Comparison of ENCODE assay signal across 16 mouse cellular contexts in genomic region chr13:69357435-69357834, GRCm38 (mm10).
DNase-seq lines count a peak whose midpoint lies in the region; ATAC-seq lines count a peak whose summit lies in the region.
"Had no signal": no experiment of that assay in that cellular context is flagged by ENCODE, and none has a peak within 500 bp of the region (broad histone marks: within the 10 kb centered on the region; RNA-seq: fewer than 3 reads in every experiment).

No protein-coding gene starts in this region.

- H3K4me3 ChIP-seq in hindbrain, embryonic 13.5 days, result no peak overlapping the region
- H3K4me3 ChIP-seq: heart, embryonic 15.5 days; hindbrain, embryonic 10.5 days; liver, embryonic 13.5 days had no signal

- H3K27me3 ChIP-seq in hindbrain, embryonic 13.5 days, result no peaks in the 10 kb centered on the region
- H3K27me3 ChIP-seq: heart, embryonic 15.5 days; liver, embryonic 13.5 days had no signal

- H3K9ac ChIP-seq in hindbrain, embryonic 13.5 days, result no peak overlapping the region
- H3K9ac ChIP-seq: heart, embryonic 15.5 days; liver, embryonic 13.5 days had no signal

- no peak overlapping the region for H3K27ac ChIP-seq in hindbrain, embryonic 13.5 days
- H3K27ac ChIP-seq: heart, embryonic 15.5 days; hindbrain, embryonic 10.5 days; liver, embryonic 13.5 days had no signal

- no peak overlapping the region for H3K4me2 ChIP-seq in hindbrain, embryonic 13.5 days
- H3K4me2 ChIP-seq: heart, embryonic 15.5 days; liver, embryonic 13.5 days had no signal

- H3K36me3 ChIP-seq in hindbrain, embryonic 13.5 days, result no peaks in the 10 kb centered on the region
- H3K36me3 ChIP-seq: heart, embryonic 15.5 days; hindbrain, embryonic 10.5 days; liver, embryonic 13.5 days had no signal

- H3K4me1 ChIP-seq in hindbrain, embryonic 13.5 days (replicated peaks), result no peaks in the 10 kb centered on the region
- H3K4me1 ChIP-seq: heart, embryonic 15.5 days; hindbrain, embryonic 10.5 days; liver, embryonic 13.5 days had no signal

- ATAC-seq in hindbrain, embryonic 13.5 days (ENCODE audit: low FRiP score), result no peak
- ATAC-seq: CD4-positive, CD25-positive, alpha-beta regulatory T cell, adult 4 months; forebrain, embryonic 14.5 days; inflammation-experienced regulatory T-cells, adult 6 months; lung, postnatal 0 days had no signal

- DNase-seq in lung, postnatal 10 days, result peak; percentile 18
- no peak for DNase-seq in lung, adult 18-20 months
- peak; percentile 46 for DNase-seq in left cerebral cortex, adult 11 months (ENCODE audit: low spot score)
- peak; percentile 18 for DNase-seq in ovary, postnatal 36 days (ENCODE audit: low spot score)
- no peak for DNase-seq in natural killer cell, adult 2 months (ENCODE audit: low spot score in 2 of 2)
- DNase-seq in spleen, adult 18-20 months, result no peak
- DNase-seq: adrenal gland, postnatal 10 days; cerebellum, adult 8-10 months; liver, embryonic 13.5 days had no signal

- 91% methylated on average over 6 of the region's 6 CpGs for WGBS in hindbrain, embryonic 13.5 days

- H3K9me3 ChIP-seq in hindbrain, embryonic 13.5 days, result no peaks in the 10 kb centered on the region
- H3K9me3 ChIP-seq: heart, embryonic 15.5 days; hindbrain, embryonic 10.5 days; liver, embryonic 13.5 days had no signal

Comparison
In these comparisons a context has a peak if more than half of its experiments do, and no peak if none do; other contexts are left out.
1. DNase-seq: peak in lung, postnatal 10 days (single experiment), left cerebral cortex, adult 11 months (single experiment) and ovary, postnatal 36 days (single experiment); none in lung, adult 18-20 months (0 of 2), natural killer cell, adult 2 months (0 of 2) and spleen, adult 18-20 months (0 of 2).